Comparison of ENCODE assay signal across 8 mouse cellular contexts in genomic region chr7:117375886-117376309, GRCm38 (mm10). TPM values are rescaled to one million over a fixed set of nuclear protein-coding genes. Genes with fewer than 3 reads are reported as not detected.
DNase-seq lines count a peak whose midpoint lies in the region; ATAC-seq lines count a peak whose summit lies in the region.

No protein-coding gene starts in this region.

- ATAC-seq in hematopoietic stem cell, adult 5-6 weeks (replicated peaks in 1 of 2; ENCODE audit: insufficient read depth in 1 of 2, low FRiP score in 2 of 2, low TSS enrichment in 1 of 2, low read depth in 1 of 2, poor library complexity in 2 of 2, severe bottlenecking in 2 of 2) = peak; percentile 38 to 67; a peak in 3 of 4 replicates
- no peak for ATAC-seq in erythroid progenitor cell, adult 5-6 weeks (replicated peaks; ENCODE audit: low FRiP score, poor library complexity, severe bottlenecking)

- H3K27ac ChIP-seq in limb, embryonic 10.5 days = no peak overlapping the region

- H3K4me1 ChIP-seq in limb, embryonic 10.5 days = peaks cover 10% of the 10 kb centered on the region

- no peaks in the 10 kb centered on the region for H3K36me3 ChIP-seq in limb, embryonic 10.5 days

- H3K9me3 ChIP-seq in limb, embryonic 10.5 days (replicated peaks) = no peaks in the 10 kb centered on the region

- H3K27me3 ChIP-seq in limb, embryonic 10.5 days (ENCODE audit: low read depth, poor library complexity, severe bottlenecking) = peaks cover 21% of the 10 kb centered on the region

- 36% methylated on average over 9 of the region's 9 CpGs for WGBS in limb, embryonic 10.5 days

- H3K4me3 ChIP-seq in limb, embryonic 10.5 days = no peak overlapping the region

- peak; percentile 73 to 88 for DNase-seq in left cerebral cortex, adult 18-20 months (ENCODE audit: low spot score in 2 of 2)
- no peak for DNase-seq in left cerebral cortex, adult 11 months (ENCODE audit: low spot score)
- peak; percentile 28 for DNase-seq in NIH3T3 (ENCODE audit: low read depth)
- DNase-seq in cerebellum, postnatal 25 days = peak; percentile 24 to 65
- peak; percentile 67 for DNase-seq in limb, embryonic 10.5 days (ENCODE audit: low spot score)
- DNase-seq in right cerebral cortex, adult 18-20 months = peak; percentile 66

RNA-seq across cellular contexts. Expression of gene Xylt1, which starts 4.9 kb away (rescaled TPM):
- 10 to 100 TPM; 45.7 to 48.9 TPM for total RNA-seq in left cerebral cortex, adult 18-20 months (2021)
- total RNA-seq in hematopoietic stem cell, adult 5-6 weeks (2017) = 11.2 and 15.2 TPM in 2 replicates
- 0.91 and 0.95 TPM in 2 replicates for polyA plus RNA-seq in limb, embryonic 10.5 days (2016; fragmentation: Nextera tagmentation; extraction: Ambion mirVana)
- 4.0 and 5.4 TPM in 2 replicates for total RNA-seq in erythroid progenitor cell, adult 5-6 weeks (2015; ENCODE audit: low replicate concordance)
- 1.7 and 2.4 TPM in 2 replicates for total RNA-seq in erythroid progenitor cell, adult 5-6 weeks (2017; ENCODE audit: low replicate concordance)
